Mouse (Mus musculus) midbrain, embryonic 13.5 days (tissue): Measurements from ENCODE around the gene Btbd19. TPM values are rescaled to one million over a fixed set of nuclear protein-coding genes. Genes with fewer than 3 reads are reported as not detected.

Source experiments
- ATAC-seq: fragments of 200-750 bp; cut with Nextera tagmentation; 2 replicates; pipeline ENCODE4 v1.8.0; 2017; ENCODE audit warnings: mild to moderate bottlenecking, moderate TSS enrichment, moderate library complexity
- H3K27ac ChIP-seq: fragments of 300-500 bp; sonication (generic); 2 replicates; pipeline ENCODE4 v1.5.1; 2015; ENCODE audit warnings: inconsistent platforms, mild to moderate bottlenecking, moderate library complexity
- H3K27me3 ChIP-seq: fragments of 300-500 bp; sonication (generic); 2 replicates; pipeline ENCODE4 v1.6.1; 2015; ENCODE audit warnings: mild to moderate bottlenecking, inconsistent platforms
- H3K36me3 ChIP-seq: fragments of 300-500 bp; sonication (generic); 2 replicates; pipeline ENCODE4 v1.6.1; 2015; ENCODE audit warnings: mild to moderate bottlenecking, inconsistent platforms
- H3K4me1 ChIP-seq: fragments of 300-500 bp; sonication (generic); replicated peaks from 2 replicates; pipeline ENCODE4 v1.6.1; 2015; ENCODE audit warnings: inconsistent platforms
- H3K4me2 ChIP-seq: fragments of 300-500 bp; sonication (generic); replicated peaks from 2 replicates; pipeline ENCODE4 v1.6.1; 2015; ENCODE audit warnings: moderate library complexity, mild to moderate bottlenecking, inconsistent platforms
- H3K4me3 ChIP-seq: fragments of 300-500 bp; sonication (generic); replicated peaks from 2 replicates; pipeline ENCODE4 v1.5.1; 2015; ENCODE audit warnings: mild to moderate bottlenecking, inconsistent platforms
- H3K9ac ChIP-seq: fragments of 300-500 bp; sonication (generic); replicated peaks from 2 replicates; pipeline ENCODE4 v1.6.1; 2015; ENCODE audit warnings: mild to moderate bottlenecking, inconsistent platforms
- H3K9me3 ChIP-seq: fragments of 300-500 bp; sonication (generic); 2 replicates; pipeline ENCODE4 v1.6.1; 2016; ENCODE audit warnings: mild to moderate bottlenecking, inconsistent platforms
- WGBS: fragments of 180-500 bp; shearing (Covaris S2); methylation state at CpG from one replicate; pipeline ENCODE4 v1.1.7; 2015; 5-methylcytosine and 5-hydroxymethylcytosine counted together
- polyA plus RNA-seq: library from polyadenylated mRNA; unstranded; fragments of >200 nt; fragmentation: Nextera tagmentation; extraction: Ambion mirVana; gene quantifications from 2 replicates; pipeline ENCODE4 v1.2.1, GENCODE M21; 2015

Gene Btbd19
- polyA plus RNA-seq, 1 experiment from 2014 or later: 3.3 TPM

DNA sequence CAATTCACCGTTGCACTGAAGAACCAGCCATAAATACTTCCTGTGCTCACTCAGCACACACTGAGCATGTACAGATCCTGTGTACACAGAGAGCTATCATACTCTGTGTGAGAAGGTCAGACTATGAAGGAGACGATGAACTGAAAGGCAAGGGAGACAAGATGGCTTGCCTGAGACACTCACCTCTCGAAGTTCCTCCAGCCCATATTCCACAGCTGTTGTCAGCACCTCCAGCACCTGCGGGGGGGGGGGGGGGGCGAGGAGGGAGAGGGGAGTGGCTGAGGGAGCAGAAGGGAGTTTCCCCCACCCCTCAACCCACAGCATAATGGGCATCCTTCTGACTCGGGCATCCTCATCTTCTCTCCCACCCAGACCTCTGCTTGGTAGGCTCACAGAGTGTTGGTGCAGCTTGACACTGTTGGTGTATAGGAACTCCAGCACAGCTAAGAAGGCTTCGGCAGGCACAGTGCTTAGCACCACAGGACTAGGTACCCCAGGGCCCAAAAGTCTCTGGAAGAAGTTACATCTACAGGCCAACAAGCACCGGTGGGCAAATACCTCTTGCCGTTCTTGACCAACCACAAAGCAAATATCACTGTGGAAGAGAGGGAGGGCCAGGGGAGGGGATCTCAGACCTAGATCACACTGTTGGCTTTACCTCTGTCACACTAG is 1.8 kb downstream of the Btbd19 start:
- Histone ChIP-seq H3K27ac (no peak overlapping the region), H3K27me3 (no peaks in the 10 kb centered on the region), H3K4me1 (peaks cover 32% of the 10 kb centered on the region), H3K4me3 (no peak overlapping the region), H3K9me3 (no peaks in the 10 kb centered on the region), H3K4me2 (no peak overlapping the region), H3K36me3 (peaks cover 12% of the 10 kb centered on the region), H3K9ac (no peak overlapping the region)
- no peak for ATAC-seq
- WGBS: 93% methylated on average over 7 of the region's 9 CpGs

DNA sequence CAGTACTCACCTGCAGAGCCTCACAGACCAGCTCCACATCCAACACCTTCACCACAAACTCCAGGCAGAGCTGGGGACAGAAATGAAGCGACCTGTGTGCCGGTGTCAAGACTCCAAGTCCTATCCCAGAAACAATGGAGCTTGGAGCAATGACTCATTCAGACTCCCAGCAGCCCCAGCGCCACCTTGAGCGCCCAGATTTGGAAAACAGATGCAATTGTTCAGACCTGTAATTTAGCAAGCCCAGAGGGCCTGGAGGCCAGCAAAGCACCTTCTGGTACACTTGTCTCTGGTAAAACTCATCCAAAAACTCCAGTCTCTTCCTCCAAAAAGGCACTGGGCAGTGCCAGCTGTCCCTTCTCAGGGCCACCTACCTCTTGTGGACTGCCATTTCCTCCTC is 3.3 kb downstream of the Btbd19 start:
- no peaks in the 10 kb centered on the region for H3K27me3 ChIP-seq
- no peak overlapping the region for H3K9ac ChIP-seq
- no peak overlapping the region for H3K27ac ChIP-seq
- 79% methylated on average over 4 of the region's 4 CpGs for WGBS
- peaks cover 32% of the 10 kb centered on the region for H3K4me1 ChIP-seq
- no peaks in the 10 kb centered on the region for H3K9me3 ChIP-seq
- H3K4me3 ChIP-seq: no peak overlapping the region
- no peak for ATAC-seq
- H3K4me2 ChIP-seq: no peak overlapping the region
- H3K36me3 ChIP-seq: no peaks in the 10 kb centered on the region

DNA sequence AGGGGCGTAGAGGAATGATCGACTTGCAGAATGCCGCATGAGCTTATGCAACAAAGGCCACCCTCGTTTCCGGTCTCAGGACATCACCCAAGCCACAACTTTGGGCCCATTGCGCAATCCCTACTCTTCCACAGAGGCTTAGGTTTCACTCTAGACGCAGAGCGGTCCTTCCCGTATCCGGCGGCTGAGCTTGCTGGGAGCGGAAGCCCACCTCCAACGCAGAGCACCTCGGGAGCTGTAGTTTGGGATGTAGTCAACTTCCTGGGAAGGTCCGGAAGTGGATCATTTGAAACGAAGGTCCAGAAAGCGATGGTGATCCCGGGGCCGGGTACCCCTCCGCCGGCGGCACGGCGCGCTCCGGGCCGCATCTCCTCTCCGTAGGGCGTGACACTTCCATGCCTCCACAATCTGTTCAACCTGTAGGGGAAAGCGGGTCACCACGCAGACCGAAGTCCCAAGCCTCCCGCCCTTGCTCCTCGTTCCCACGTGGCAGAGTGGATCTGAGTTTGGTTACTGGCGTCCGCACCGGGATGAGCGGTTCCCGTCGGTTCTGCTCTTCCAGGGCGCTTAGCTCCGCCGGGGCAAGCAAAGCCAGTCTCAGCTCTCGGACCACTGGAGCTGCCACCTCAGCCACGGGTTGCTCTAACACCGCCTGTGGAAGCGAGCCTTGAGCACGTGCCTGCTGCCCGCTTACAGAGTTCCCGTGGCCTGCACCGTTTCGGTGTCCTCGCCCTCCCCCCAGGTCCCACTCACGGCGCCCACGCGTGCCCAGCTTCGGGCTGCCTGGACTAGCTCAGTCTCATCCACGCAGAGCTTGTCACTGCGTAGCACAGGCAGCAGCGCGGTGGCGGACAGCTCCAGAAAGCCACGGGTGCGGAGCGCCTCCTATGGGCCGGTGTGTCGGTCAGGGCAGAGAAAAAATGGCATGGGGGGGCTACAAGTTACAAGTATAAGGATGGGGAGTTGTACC is 4.8 kb downstream of the Btbd19 start:
- peak overlapping the region; percentile 100 for H3K4me2 ChIP-seq
- no peaks in the 10 kb centered on the region for H3K36me3 ChIP-seq
- peaks cover 28% of the 10 kb centered on the region for H3K4me1 ChIP-seq
- peak overlapping the region; percentile 71 for H3K4me3 ChIP-seq
- no peaks in the 10 kb centered on the region for H3K27me3 ChIP-seq
- H3K9ac ChIP-seq: peak overlapping the region; percentile 83
- peak overlapping the region; percentile 92 for H3K27ac ChIP-seq
- peak; percentile 96 for ATAC-seq
- no peaks in the 10 kb centered on the region for H3K9me3 ChIP-seq
- WGBS: under 1% methylated on average over 69 of the region's 69 CpGs

DNA sequence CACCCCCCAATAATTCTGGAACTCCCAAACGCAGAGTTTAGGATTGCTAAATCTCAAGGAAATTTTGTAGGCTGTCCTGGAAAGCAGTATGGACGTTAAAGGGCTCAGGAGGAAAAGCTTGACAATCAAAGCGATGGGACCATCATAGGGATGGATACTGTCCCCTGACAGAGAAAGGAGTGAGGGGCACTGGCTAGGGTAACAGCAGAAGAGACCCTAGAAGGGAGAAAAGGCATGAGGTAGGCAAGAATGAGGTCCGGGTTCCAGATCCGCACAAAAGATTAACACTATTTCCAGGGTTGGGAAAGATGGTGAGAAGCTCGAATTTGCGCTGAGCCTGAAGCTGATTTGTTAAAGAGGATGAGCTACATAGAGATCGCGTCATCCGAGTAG is 5.5 kb downstream of the Btbd19 start:
- Histone ChIP-seq H3K4me2 (peak overlapping the region; percentile 100), H3K4me3 (peak overlapping the region; percentile 71), H3K27me3 (no peaks in the 10 kb centered on the region), H3K27ac (peak overlapping the region; percentile 92), H3K36me3 (peaks cover 5% of the 10 kb centered on the region; the same call in 1 of the 2 replicates), H3K9me3 (no peaks in the 10 kb centered on the region), H3K9ac (peak overlapping the region; percentile 83), H3K4me1 (peaks cover 21% of the 10 kb centered on the region)
- WGBS: 6% methylated on average over 10 of the region's 10 CpGs
- peak; percentile 32 for ATAC-seq

DNA sequence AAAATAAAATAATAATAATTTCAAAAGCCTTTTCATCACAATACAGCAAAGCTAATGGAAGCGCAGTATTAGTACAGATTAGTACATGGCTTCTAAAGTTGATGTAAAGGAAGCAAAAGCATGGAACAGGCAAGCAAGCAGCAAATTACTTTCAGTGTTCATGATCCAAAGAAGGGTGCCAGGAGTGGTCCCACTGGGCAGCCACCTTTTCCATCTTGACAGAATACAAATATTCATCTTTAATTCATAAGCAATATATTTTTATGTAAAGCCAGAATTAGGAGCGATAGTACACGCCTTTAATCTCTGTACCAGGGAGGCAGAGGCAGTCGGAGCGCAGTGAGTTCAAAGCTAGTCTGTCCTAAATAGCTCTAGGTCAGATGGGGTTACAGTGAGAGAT is 5.9 kb downstream of the Btbd19 start:
- Histone ChIP-seq H3K27me3 (no peaks in the 10 kb centered on the region), H3K36me3 (peaks cover 9% of the 10 kb centered on the region; the same call in 1 of the 2 replicates), H3K9ac (peak overlapping the region; percentile 83), H3K4me1 (peaks cover 17% of the 10 kb centered on the region), H3K4me3 (peak overlapping the region; percentile 71), H3K4me2 (peak overlapping the region; percentile 100), H3K9me3 (no peaks in the 10 kb centered on the region), H3K27ac (peak overlapping the region; percentile 92)
- WGBS: 76% methylated on average over 5 of the region's 5 CpGs
- ATAC-seq: no peak

DNA sequence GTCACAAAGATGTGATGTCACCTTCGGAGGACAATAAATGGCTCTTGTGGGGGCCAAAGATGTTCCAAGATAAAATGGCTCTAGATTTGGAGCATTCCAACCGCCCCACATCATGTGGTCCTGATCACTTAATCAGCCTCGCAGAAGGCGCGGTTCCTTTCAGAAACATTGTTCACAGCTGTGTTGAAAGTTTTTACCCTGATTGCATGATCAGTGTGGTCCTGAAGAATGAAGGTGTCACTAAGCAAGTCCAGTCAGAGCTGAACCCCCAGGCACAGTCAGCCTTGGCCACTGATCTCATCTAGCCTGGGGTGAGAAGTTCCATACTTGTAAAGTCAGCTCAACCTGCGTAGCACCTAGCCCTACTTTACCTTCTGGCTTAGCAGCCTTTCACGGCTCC is 7.6 kb downstream of the Btbd19 start:
- Histone ChIP-seq H3K4me3 (no peak overlapping the region), H3K9me3 (no peaks in the 10 kb centered on the region), H3K9ac (no peak overlapping the region), H3K27me3 (no peaks in the 10 kb centered on the region), H3K4me1 (peaks cover 13% of the 10 kb centered on the region), H3K27ac (no peak overlapping the region), H3K36me3 (peaks cover 15% of the 10 kb centered on the region), H3K4me2 (no peak overlapping the region)
- 95% methylated on average over 7 of the region's 7 CpGs for WGBS
- no peak for ATAC-seq

DNA sequence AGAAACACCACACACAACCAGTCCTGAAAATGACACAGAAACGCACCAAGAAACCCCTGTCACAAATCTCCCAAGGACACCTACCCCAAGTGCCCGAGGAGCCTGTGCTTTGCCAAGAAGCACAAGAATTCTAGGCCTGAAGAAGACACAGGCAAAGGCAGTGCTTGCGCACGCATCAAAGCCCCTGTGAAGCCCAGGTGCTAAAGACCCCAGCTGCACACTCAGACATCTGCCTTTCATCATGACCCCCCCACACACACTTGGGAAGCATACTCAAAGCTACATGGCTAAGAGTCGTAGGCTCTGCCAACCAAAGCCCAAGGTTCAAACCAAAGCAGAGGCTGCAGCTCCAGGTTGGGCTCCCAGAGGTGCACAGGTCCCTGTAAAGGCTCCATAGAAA is 9.9 kb downstream of the Btbd19 start:
- H3K4me3 ChIP-seq: no peak overlapping the region
- no peaks in the 10 kb centered on the region for H3K27me3 ChIP-seq
- H3K9me3 ChIP-seq: no peaks in the 10 kb centered on the region
- no peak overlapping the region for H3K4me2 ChIP-seq
- ATAC-seq: no peak
- H3K9ac ChIP-seq: no peak overlapping the region
- 85% methylated on average over 5 of the region's 5 CpGs for WGBS
- H3K4me1 ChIP-seq: peaks cover 6% of the 10 kb centered on the region
- peaks cover 34% of the 10 kb centered on the region for H3K36me3 ChIP-seq
- no peak overlapping the region for H3K27ac ChIP-seq

DNA sequence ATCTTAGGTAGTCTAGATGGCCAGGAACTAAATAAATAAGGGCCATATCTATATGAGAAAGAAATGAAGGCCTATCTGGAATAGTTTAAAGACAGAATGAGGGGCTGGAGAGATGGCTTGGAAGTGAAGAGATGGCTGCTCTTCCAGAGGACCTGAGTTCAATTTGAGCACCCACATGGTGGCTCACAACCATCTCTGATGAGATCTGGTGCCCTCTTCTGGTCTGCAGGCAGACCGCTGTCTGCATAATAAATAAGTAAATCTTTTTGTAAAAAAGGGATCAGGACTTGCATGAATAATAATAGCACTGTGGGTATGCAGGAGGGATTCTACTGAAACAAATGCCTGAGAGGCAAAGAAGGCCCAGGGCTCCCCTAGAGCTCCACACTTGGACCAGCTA is 12.3 kb downstream of the Btbd19 start:
- Histone ChIP-seq H3K4me2 (no peak overlapping the region), H3K27me3 (no peaks in the 10 kb centered on the region), H3K4me3 (no peak overlapping the region), H3K27ac (no peak overlapping the region), H3K4me1 (no peaks in the 10 kb centered on the region), H3K9me3 (no peaks in the 10 kb centered on the region), H3K36me3 (peaks cover 53% of the 10 kb centered on the region), H3K9ac (no peak overlapping the region)
- ATAC-seq: no peak
- WGBS: 58% methylated on average over 1 of the region's 1 CpGs

DNA sequence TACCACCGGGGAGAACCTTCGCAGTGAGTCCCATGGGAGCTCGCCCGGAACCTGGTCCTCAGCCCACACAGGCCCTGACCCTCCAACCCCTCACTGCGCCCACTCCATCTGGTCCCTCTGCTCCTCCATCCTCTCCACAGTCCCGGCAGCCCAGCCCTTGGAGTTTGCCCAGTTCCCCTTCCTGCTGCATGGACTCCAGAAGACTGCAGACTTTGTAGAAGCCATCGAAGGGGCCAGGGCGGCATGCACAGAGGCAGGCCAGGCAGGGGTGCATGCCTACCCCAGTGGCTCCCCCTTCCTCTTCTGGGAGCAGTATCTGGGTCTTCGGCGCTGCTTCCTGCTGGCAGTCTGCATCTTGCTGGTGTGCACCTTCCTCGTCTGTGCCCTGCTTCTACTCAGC is 14.5 kb downstream of the Btbd19 start:
- H3K4me1 ChIP-seq: no peaks in the 10 kb centered on the region
- 93% methylated on average over 11 of the region's 11 CpGs for WGBS
- no peak for ATAC-seq

DNA sequence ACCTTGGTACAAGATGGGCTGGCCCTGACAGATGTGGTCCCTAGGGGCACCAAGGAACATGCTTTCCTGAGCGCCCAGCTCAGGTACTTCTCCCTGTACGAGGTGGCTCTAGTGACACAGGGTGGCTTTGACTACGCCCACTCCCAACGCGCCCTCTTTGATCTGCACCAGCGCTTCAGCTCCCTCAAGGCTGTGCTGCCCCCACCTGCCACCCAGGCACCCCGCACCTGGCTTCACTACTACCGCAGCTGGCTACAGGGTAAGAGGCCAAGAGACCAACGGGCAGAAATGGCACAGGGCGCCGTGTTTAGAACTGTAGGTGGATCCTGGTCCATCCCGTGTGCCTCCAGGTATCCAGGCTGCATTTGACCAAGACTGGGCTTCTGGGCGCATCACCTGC is 15.3 kb downstream of the Btbd19 start:
- no peak for ATAC-seq
- Histone ChIP-seq H3K4me2 (no peak overlapping the region), H3K9ac (no peak overlapping the region), H3K4me3 (no peak overlapping the region), H3K27ac (no peak overlapping the region), H3K27me3 (no peaks in the 10 kb centered on the region), H3K9me3 (no peaks in the 10 kb centered on the region), H3K36me3 (peaks cover 59% of the 10 kb centered on the region), H3K4me1 (no peaks in the 10 kb centered on the region)
- 94% methylated on average over 13 of the region's 13 CpGs for WGBS

More for the DNA sequence above, 14.5 kb downstream of the Btbd19 start:
- Histone ChIP-seq H3K9ac (no peak overlapping the region), H3K4me2 (no peak overlapping the region), H3K27ac (no peak overlapping the region), H3K27me3 (no peaks in the 10 kb centered on the region), H3K9me3 (no peaks in the 10 kb centered on the region), H3K36me3 (peaks cover 58% of the 10 kb centered on the region), H3K4me3 (no peak overlapping the region)

DNA sequence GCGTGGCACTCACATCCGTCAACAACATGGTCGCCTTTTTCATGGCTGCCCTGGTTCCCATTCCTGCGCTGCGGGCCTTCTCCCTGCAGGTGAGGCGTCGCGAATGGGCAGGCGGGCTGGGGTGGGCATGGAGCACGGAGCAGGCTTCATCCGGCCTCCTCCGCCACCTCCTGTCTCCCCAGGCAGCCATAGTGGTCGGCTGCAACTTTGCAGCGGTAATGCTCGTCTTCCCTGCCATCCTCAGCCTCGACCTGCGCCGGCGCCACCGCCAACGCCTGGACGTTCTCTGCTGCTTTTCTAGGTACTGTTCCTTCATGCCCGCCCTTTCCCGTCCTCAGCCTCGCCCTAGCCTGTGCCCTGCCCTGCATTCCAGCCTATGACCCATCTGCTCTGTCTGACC is 16.2 kb downstream of the Btbd19 start:
- no peaks in the 10 kb centered on the region for H3K4me1 ChIP-seq
- ATAC-seq: no peak
- H3K27ac ChIP-seq: no peak overlapping the region
- WGBS: 96% methylated on average over 25 of the region's 25 CpGs
- no peak overlapping the region for H3K4me2 ChIP-seq
- peaks cover 54% of the 10 kb centered on the region for H3K36me3 ChIP-seq
- H3K4me3 ChIP-seq: no peak overlapping the region
- H3K9me3 ChIP-seq: no peaks in the 10 kb centered on the region
- no peak overlapping the region for H3K9ac ChIP-seq
- H3K27me3 ChIP-seq: no peaks in the 10 kb centered on the region

DNA sequence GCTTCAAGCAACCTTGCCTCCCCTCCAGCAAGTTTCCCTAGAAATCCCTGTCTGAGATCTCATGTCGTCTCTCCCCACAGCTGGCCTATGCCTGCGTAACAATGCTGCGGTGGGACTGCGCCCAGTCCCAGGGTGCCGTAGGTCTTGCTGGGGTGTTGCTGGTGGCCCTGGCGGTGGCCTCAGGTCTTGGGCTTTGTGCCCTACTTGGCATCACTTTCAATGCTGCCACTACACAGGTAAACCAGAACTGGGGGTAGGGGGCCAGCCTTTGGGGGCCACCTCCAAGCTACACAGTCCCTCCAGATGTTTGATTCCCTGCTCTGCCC is 17.0 kb downstream of the Btbd19 start:
- H3K36me3 ChIP-seq: peaks cover 51% of the 10 kb centered on the region
- WGBS: 94% methylated on average over 6 of the region's 6 CpGs

More for the DNA sequence above, 17.0 kb downstream of the Btbd19 start:
- Histone ChIP-seq H3K4me1 (no peaks in the 10 kb centered on the region), H3K27ac (no peak overlapping the region), H3K9ac (no peak overlapping the region), H3K4me2 (no peak overlapping the region), H3K27me3 (no peaks in the 10 kb centered on the region), H3K4me3 (no peak overlapping the region), H3K9me3 (no peaks in the 10 kb centered on the region)
- no peak for ATAC-seq
